Comparison of ENCODE assay signal across 1 mouse cellular context in genomic region chr5:38259455-38260106, GRCm38 (mm10).
TF ChIP-seq lines count a peak whose summit lies in the region.

No protein-coding gene starts in this region.

TF ChIP-seq in CH12.LX, 34 proteins besides CTCF, POLR2A, EP300 and RAD21 (continued from another document):
- TF ChIP-seq TBP (conservative IDR thresholded peaks at IDR 0.05; ENCODE audit: low read depth, low read length) = 0 out of 2 replicates have a peak, but pooled peaks have one; percentile 19
- no peak for TF ChIP-seq ZMIZ1 (IDR thresholded peaks at IDR 0.05; ENCODE audit: low read depth, low read length)
- no peak for TF ChIP-seq CHD2 (IDR thresholded peaks at IDR 0.05; ENCODE audit: low read length)
